Mouse (Mus musculus) hindbrain, embryonic 13.5 days (tissue): ENCODE measurements around the gene Nsrp1. TPM values are rescaled to one million over a fixed set of nuclear protein-coding genes. Genes with fewer than 3 reads are reported as not detected.

ENCODE experiments used
- ATAC-seq: fragments of 200-750 bp; cut with Nextera tagmentation; 2 replicates; pipeline ENCODE4 v1.8.0; 2017; ENCODE audit warnings: moderate TSS enrichment; ENCODE audit not compliant: low FRiP score
- H3K27ac ChIP-seq: fragments of 300-500 bp; sonication (generic); 2 replicates; pipeline ENCODE4 v1.5.1; 2015; ENCODE audit warnings: inconsistent platforms, mild to moderate bottlenecking, moderate library complexity
- H3K27me3 ChIP-seq: fragments of 300-500 bp; sonication (generic); 2 replicates; pipeline ENCODE4 v1.6.1; 2015; ENCODE audit warnings: mild to moderate bottlenecking, inconsistent platforms
- H3K36me3 ChIP-seq: fragments of 300-500 bp; sonication (generic); 2 replicates; pipeline ENCODE4 v1.6.1; 2015; ENCODE audit warnings: mild to moderate bottlenecking, inconsistent platforms
- H3K4me1 ChIP-seq: fragments of 300-500 bp; sonication (generic); replicated peaks from 2 replicates; pipeline ENCODE4 v1.6.1; 2015; ENCODE audit warnings: inconsistent platforms
- H3K4me2 ChIP-seq: fragments of 300-500 bp; sonication (generic); 2 replicates; pipeline ENCODE4 v1.6.1; 2015; ENCODE audit warnings: inconsistent platforms, mild to moderate bottlenecking, moderate library complexity
- H3K4me3 ChIP-seq: fragments of 300-500 bp; sonication (generic); 2 replicates; pipeline ENCODE4 v1.5.1; 2015; ENCODE audit warnings: mild to moderate bottlenecking, inconsistent platforms
- H3K9ac ChIP-seq: fragments of 300-500 bp; sonication (generic); 2 replicates; pipeline ENCODE4 v1.6.1; 2015; ENCODE audit warnings: mild to moderate bottlenecking, inconsistent platforms
- H3K9me3 ChIP-seq: fragments of 300-500 bp; sonication (generic); 2 replicates; pipeline ENCODE4 v1.6.1; 2016; ENCODE audit warnings: inconsistent platforms
- WGBS: fragments of 180-500 bp; shearing (Covaris S2); methylation state at CpG from one replicate; pipeline ENCODE4 v1.1.7; 2015; 5-methylcytosine and 5-hydroxymethylcytosine counted together
- microRNA counts: library from miRNA; unstranded; fragments of <30 nt; microRNA quantifications from one replicate; lab custom pipeline; 2016
- microRNA-seq: library from miRNA; unstranded; fragments of <30 nt; microRNA quantifications from one replicate; pipeline ENCODE4, GENCODE M21; 2016
- polyA plus RNA-seq: library from polyadenylated mRNA; unstranded; fragments of >200 nt; fragmentation: Nextera tagmentation; extraction: Ambion mirVana; gene quantifications from 2 replicates; pipeline ENCODE4 v1.2.1, GENCODE M21; 2015

Gene Nsrp1
- polyA plus RNA-seq, 1 experiment from 2014 or later, result 72.2 TPM

DNA sequence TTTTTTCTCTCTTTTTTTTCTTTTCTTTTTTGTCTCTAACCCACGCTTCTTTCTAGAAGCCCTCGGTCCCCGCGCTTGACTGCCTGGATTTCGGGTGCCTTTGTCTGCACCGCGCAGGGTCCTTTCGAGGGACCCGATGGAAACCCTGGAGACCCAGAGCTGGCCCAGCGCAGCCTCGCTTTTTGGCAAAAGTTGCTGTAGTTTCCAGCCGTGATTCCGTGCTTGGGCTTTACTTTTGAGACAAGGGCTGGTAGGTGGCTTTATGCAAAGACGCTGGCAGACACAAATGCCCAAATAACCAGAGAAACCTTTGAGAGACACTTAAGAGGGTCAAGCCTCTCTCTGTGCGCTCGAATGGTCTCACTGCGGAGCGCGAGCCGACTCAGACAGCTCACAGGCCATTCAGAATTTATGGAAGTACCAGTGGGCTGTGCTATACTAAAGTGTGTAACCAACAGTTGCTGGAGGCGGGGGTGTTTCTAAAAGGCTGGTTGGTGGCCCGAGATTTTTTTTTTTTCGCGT lies 79.5 kb downstream of the Nsrp1 start:
- Histone ChIP-seq H3K27me3 (peaks cover 78% of the 10 kb centered on the region), H3K27ac (no peak overlapping the region), H3K9me3 (no peaks in the 10 kb centered on the region), H3K36me3 (no peaks in the 10 kb centered on the region), H3K9ac (peak overlapping the region; percentile 66), H3K4me2 (peak overlapping the region; percentile 85), H3K4me1 (peaks cover 25% of the 10 kb centered on the region), H3K4me3 (peak overlapping the region; percentile 51)
- WGBS, result 12% methylated on average over 24 of the region's 24 CpGs
- ATAC-seq, result no peak

DNA sequence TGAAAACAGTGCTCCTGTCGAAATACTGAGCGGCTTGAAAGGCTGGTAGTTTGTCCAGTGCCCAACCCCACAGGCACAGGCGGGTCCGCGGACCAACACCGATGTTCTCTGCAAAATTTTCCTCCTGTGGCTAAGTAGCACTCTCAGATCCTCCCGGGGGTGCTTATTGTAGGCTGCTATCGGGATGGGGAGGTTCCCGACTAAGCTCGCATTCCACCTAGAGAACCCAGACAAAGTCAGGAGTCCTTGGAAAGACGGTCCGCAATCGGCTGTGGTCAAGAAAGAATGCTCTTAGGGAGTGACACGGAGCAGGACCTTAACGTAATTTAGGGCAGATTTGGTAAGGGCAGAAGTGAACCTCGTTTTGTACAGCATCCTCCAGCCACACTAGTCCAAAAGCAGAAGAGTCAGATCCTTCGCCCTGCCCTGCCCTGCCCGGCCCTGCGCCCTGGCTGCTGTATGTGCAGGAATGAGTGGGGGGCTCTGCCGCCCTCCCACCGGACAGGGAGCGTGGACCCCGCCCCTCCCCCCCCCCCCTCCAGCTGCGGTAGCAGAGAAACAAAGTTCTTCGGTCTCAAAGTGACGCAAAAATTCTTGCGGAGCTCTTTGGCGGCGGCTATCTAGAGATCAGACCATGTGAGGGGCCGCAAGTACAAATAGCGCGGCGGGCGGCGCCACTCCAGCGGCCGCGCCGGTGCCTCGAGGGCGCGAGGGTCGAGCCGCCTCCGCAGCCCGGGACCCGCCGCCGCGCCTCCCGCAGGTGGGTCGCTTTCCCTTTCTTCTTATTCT lies 80.1 kb downstream of the Nsrp1 start, which contains the start of gene Slc6a4:
Slc6a4 (plus strand) TSS at position 688 of the 789 bp plus-strand sequence.
- peaks cover 77% of the 10 kb centered on the region for H3K27me3 ChIP-seq
- no peaks in the 10 kb centered on the region for H3K9me3 ChIP-seq
- no peak for ATAC-seq
- peak within 1 kb of the TSS; percentile 51 for H3K4me3 ChIP-seq
- H3K4me2 ChIP-seq, result peak within 1 kb of the TSS; percentile 85
- H3K9ac ChIP-seq, result peak within 1 kb of the TSS; percentile 66
- peaks cover 25% of the 10 kb centered on the region for H3K4me1 ChIP-seq
- under 1% methylated on average over 51 of the region's 52 CpGs for WGBS
- H3K27ac ChIP-seq, result no peak within 1 kb of the TSS
- no peaks in the 10 kb centered on the region for H3K36me3 ChIP-seq

GRCm38 (mm10) chr11:76997305-76997704 lies 80.9 kb downstream of the Nsrp1 start:
- Histone ChIP-seq H3K4me3 (peak overlapping the region; percentile 51), H3K27ac (no peak overlapping the region), H3K36me3 (no peaks in the 10 kb centered on the region), H3K4me1 (peaks cover 25% of the 10 kb centered on the region), H3K4me2 (peak overlapping the region; percentile 85), H3K27me3 (peaks cover 68% of the 10 kb centered on the region), H3K9ac (peak overlapping the region; percentile 66), H3K9me3 (no peaks in the 10 kb centered on the region)
- WGBS, result under 1% methylated on average over 21 of the region's 21 CpGs
- ATAC-seq, result peak; percentile 61; the same call in 1 of the 2 replicates

DNA sequence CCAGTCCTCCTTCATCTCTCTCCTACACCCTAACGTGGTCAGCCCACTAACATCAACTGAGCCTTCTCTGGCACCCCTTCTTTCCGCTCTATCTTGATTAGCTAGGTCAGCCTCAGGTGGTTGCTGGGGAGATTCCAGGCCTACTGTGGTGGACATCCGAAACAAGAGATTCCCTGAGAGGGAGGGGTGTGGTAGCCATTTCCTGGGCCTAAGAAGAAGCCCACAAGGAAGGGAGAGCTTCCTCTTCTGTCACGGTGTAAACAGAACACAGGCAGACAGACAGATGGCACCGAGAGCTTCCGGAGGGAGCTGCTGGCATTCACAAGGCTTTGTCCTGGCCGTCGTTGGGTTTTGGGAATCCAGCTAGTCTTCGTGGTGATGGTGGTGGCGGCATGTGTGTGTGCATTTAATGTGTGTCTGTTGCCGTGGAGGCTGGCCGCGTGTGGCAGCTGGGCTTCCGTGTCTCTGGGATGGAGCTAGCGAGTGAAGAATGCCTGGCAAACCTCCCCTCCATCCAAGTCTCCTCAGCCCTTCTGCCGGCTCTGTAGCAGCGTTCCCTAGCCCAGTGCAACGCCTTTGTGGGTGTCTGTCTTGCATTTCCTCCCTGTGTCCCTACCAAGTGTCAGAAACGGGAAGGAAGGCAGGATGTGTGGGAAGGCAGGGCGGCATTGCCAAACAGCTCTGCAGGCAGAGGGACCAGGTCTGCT lies 82.1 kb downstream of the Nsrp1 start:
- Histone ChIP-seq H3K27ac (no peak overlapping the region), H3K36me3 (no peaks in the 10 kb centered on the region), H3K27me3 (peaks cover 58% of the 10 kb centered on the region), H3K9me3 (no peaks in the 10 kb centered on the region), H3K9ac (no peak overlapping the region), H3K4me1 (peaks cover 25% of the 10 kb centered on the region), H3K4me3 (no peak overlapping the region), H3K4me2 (no peak overlapping the region)
- no peak for ATAC-seq
- 54% methylated on average over 20 of the region's 20 CpGs for WGBS

MicroRNAs within 50 kb of the gene (microRNA counts, 519-probe panel; counts per million panel counts)
- 3,761 counts per million, percentile 55 among the panel's probes with 10 or more counts for microRNA mmu-miR-423-3p (lab: Ali Mortazavi, UCI)
- 3,675 counts per million, percentile 52 among the panel's probes with 10 or more counts for microRNA mmu-miR-423-5p (lab: Ali Mortazavi, UCI)

Small RNA genes within 50 kb of the gene (microRNA-seq; reads per million reads assigned to microRNA genes)
- gene Mir423, result 4,050 reads per million, percentile 88 among the genes with 10 or more reads in this experiment

Other genes with a start within 250 kb of the Nsrp1 start
- 5.7 and 6.2 TPM in 2 replicates for gene Cpd, start 231.4 kb downstream of the Nsrp1 start, polyA plus RNA-seq
- not detected in 2 replicates for gene Tmigd1, start 176.3 kb downstream of the Nsrp1 start, polyA plus RNA-seq
- gene Blmh, start 153.6 kb downstream of the Nsrp1 start, polyA plus RNA-seq, result 149 and 155 TPM in 2 replicates
- gene Slc6a4, start 79.8 kb downstream of the Nsrp1 start, polyA plus RNA-seq, result 4.7 and 10.5 TPM in 2 replicates
- gene Efcab5, start 110.5 kb upstream of the Nsrp1 start, polyA plus RNA-seq, result 0.62 and 0.71 TPM in 2 replicates
- 16.4 and 17.9 TPM in 2 replicates for gene Ssh2, start 137.9 kb upstream of the Nsrp1 start, polyA plus RNA-seq